Mouse (Mus musculus) midbrain, embryonic 11.5 days (tissue): ENCODE data around the gene Eya2. TPM values are rescaled to one million over a fixed set of nuclear protein-coding genes. Genes with fewer than 3 reads are reported as not detected.

Experiments
- ATAC-seq: fragments of 200-750 bp; cut with Nextera tagmentation; 2 replicates; pipeline ENCODE4 v1.8.0; 2017; ENCODE audit warnings: moderate TSS enrichment, moderate library complexity; ENCODE audit not compliant: low FRiP score
- DNase-seq: peaks from one replicate; pipeline ENCODE4 v3.0.0; 2015; ENCODE audit warnings: low spot score; ENCODE audit errors: missing footprints
- H3K27ac ChIP-seq: fragments of 300-500 bp; sonication (generic); 2 replicates; pipeline ENCODE4 v1.5.1; 2014; ENCODE audit warnings: low read depth, low read length
- H3K27me3 ChIP-seq: fragments of 300-500 bp; sonication (generic); 2 replicates; pipeline ENCODE4 v1.6.1; 2014; ENCODE audit warnings: mild to moderate bottlenecking, low read length, moderate library complexity, mixed read lengths; ENCODE audit not compliant: control insufficient read depth, insufficient read depth
- H3K36me3 ChIP-seq: fragments of 300-500 bp; sonication (generic); 2 replicates; pipeline ENCODE4 v1.6.1; 2014; ENCODE audit warnings: mild to moderate bottlenecking, low read length, moderate library complexity, mixed read lengths; ENCODE audit not compliant: control insufficient read depth, insufficient read depth
- H3K4me1 ChIP-seq: fragments of 300-500 bp; sonication (generic); 2 replicates; pipeline ENCODE4 v1.6.1; 2014; ENCODE audit warnings: low read length; ENCODE audit not compliant: control insufficient read depth, insufficient read depth
- H3K4me2 ChIP-seq: fragments of 300-500 bp; sonication (generic); 2 replicates; pipeline ENCODE4 v1.6.1; 2014; ENCODE audit warnings: mild to moderate bottlenecking, moderate library complexity
- H3K4me3 ChIP-seq: fragments of 300-500 bp; sonication (generic); 2 replicates; pipeline ENCODE4 v1.5.1; 2014; ENCODE audit warnings: low read depth, low read length
- H3K9ac ChIP-seq: fragments of 300-500 bp; sonication (generic); 2 replicates; pipeline ENCODE4 v1.6.1; 2014; ENCODE audit warnings: low read length
- H3K9me3 ChIP-seq: fragments of 300-500 bp; sonication (generic); 2 replicates; pipeline ENCODE4 v1.6.1; 2016; ENCODE audit warnings: low read length; ENCODE audit not compliant: control insufficient read depth
- WGBS: fragments of 180-500 bp; shearing (Covaris S2); extraction: QIAGEN DNeasy Blood & Tissue Kit; methylation state at CpG from one replicate; pipeline ENCODE4 v1.1.7; 2014; 5-methylcytosine and 5-hydroxymethylcytosine counted together
- polyA plus RNA-seq: library from polyadenylated mRNA; unstranded; fragments of >200 nt; fragmentation: Nextera tagmentation; extraction: Ambion mirVana; gene quantifications from 2 replicates; pipeline ENCODE4 v1.2.1, GENCODE M21; 2014

Gene Eya2
- polyA plus RNA-seq, 1 experiment from 2014 or later: 6.9 TPM

- WGBS: 15% methylated on average over 5 of the region's 5 CpGs
- Histone ChIP-seq H3K9ac (no peak overlapping the region), H3K9me3 (no peaks in the 10 kb centered on the region), H3K4me3 (no peak overlapping the region), H3K36me3 (no peaks in the 10 kb centered on the region), H3K27me3 (no peaks in the 10 kb centered on the region), H3K4me1 (peaks cover 14% of the 10 kb centered on the region), H3K27ac (no peak overlapping the region), H3K4me2 (no peak overlapping the region)
- peak; percentile 92 for DNase-seq
- peak; percentile 62 for ATAC-seq
These were observed 163.7 kb downstream of the Eya2 start for GRCm38 (mm10) chr2:165758534-165758933.

- no peaks in the 10 kb centered on the region for H3K27me3 ChIP-seq
- H3K9me3 ChIP-seq: no peaks in the 10 kb centered on the region
- no peak overlapping the region for H3K4me2 ChIP-seq
- H3K4me3 ChIP-seq: no peak overlapping the region
- no peak for ATAC-seq
- 86% methylated on average over 13 of the region's 13 CpGs for WGBS
- H3K36me3 ChIP-seq: no peaks in the 10 kb centered on the region
- peaks cover 14% of the 10 kb centered on the region for H3K4me1 ChIP-seq
- no peak overlapping the region for H3K27ac ChIP-seq
- no peak overlapping the region for H3K9ac ChIP-seq
- no peak for DNase-seq
These were observed 164.7 kb downstream of the Eya2 start for GRCm38 (mm10) chr2:165759421-165759985.

- Histone ChIP-seq H3K9me3 (no peaks in the 10 kb centered on the region), H3K4me1 (no peaks in the 10 kb centered on the region), H3K9ac (no peak overlapping the region), H3K36me3 (no peaks in the 10 kb centered on the region), H3K4me3 (no peak overlapping the region), H3K27me3 (no peaks in the 10 kb centered on the region), H3K27ac (peak overlapping the region; percentile 35; the same call in 1 of the 2 replicates), H3K4me2 (no peak overlapping the region)
- 63% methylated on average over 10 of the region's 11 CpGs for WGBS
- DNase-seq (no peak), ATAC-seq (peak; percentile 14; the same call in 1 of the 2 replicates)
These were observed 174.1 kb downstream of the Eya2 start for GRCm38 (mm10) chr2:165768805-165769358.

- no peak overlapping the region for H3K4me2 ChIP-seq
- no peaks in the 10 kb centered on the region for H3K27me3 ChIP-seq
- H3K9ac ChIP-seq: no peak overlapping the region
- no peaks in the 10 kb centered on the region for H3K4me1 ChIP-seq
- no peaks in the 10 kb centered on the region for H3K9me3 ChIP-seq
- H3K4me3 ChIP-seq: no peak overlapping the region
- H3K36me3 ChIP-seq: no peaks in the 10 kb centered on the region
- DNase-seq (no peak), ATAC-seq (peak; percentile 67)
- no peak overlapping the region; the same call in 1 of the 2 replicates for H3K27ac ChIP-seq
- WGBS: 38% methylated on average over 8 of the region's 10 CpGs
These were observed 174.6 kb downstream of the Eya2 start for GRCm38 (mm10) chr2:165769375-165769948.

- Histone ChIP-seq H3K9me3 (no peaks in the 10 kb centered on the region), H3K27ac (no peak overlapping the region), H3K4me1 (peaks cover 4% of the 10 kb centered on the region; the same call in 1 of the 2 replicates), H3K36me3 (no peaks in the 10 kb centered on the region), H3K9ac (no peak overlapping the region), H3K27me3 (no peaks in the 10 kb centered on the region), H3K4me3 (no peak overlapping the region), H3K4me2 (no peak overlapping the region)
- WGBS: 34% methylated on average over 6 of the region's 6 CpGs
- ATAC-seq: peak; percentile 71
- peak; percentile 98 for DNase-seq
These were observed 184.1 kb downstream of the Eya2 start for GRCm38 (mm10) chr2:165778927-165779326.

GRCm38 (mm10) chr2:165782324-165782723 is 187.5 kb downstream of the Eya2 start:
- H3K4me3 ChIP-seq: no peak overlapping the region
- peaks cover 4% of the 10 kb centered on the region; the same call in 1 of the 2 replicates for H3K4me1 ChIP-seq
- H3K27me3 ChIP-seq: no peaks in the 10 kb centered on the region
- peaks cover 8% of the 10 kb centered on the region for H3K36me3 ChIP-seq
- H3K9me3 ChIP-seq: no peaks in the 10 kb centered on the region
- no peak overlapping the region for H3K4me2 ChIP-seq
- no peak overlapping the region for H3K27ac ChIP-seq
- H3K9ac ChIP-seq: no peak overlapping the region
- 33% methylated on average over 5 of the region's 5 CpGs for WGBS
- ATAC-seq (no peak), DNase-seq (peak; percentile 99)

GRCm38 (mm10) chr2:165785312-165786036 is 190.6 kb downstream of the Eya2 start:
- Histone ChIP-seq H3K4me1 (no peaks in the 10 kb centered on the region), H3K27ac (no peak overlapping the region), H3K36me3 (peaks cover 15% of the 10 kb centered on the region), H3K9me3 (no peaks in the 10 kb centered on the region), H3K27me3 (no peaks in the 10 kb centered on the region), H3K9ac (no peak overlapping the region), H3K4me2 (no peak overlapping the region), H3K4me3 (no peak overlapping the region)
- WGBS: 89% methylated on average over 20 of the region's 20 CpGs
- no peak for DNase-seq
- no peak for ATAC-seq

- no peak overlapping the region for H3K4me2 ChIP-seq
- WGBS: 85% methylated on average over 1 of the region's 1 CpGs
- no peak overlapping the region for H3K9ac ChIP-seq
- no peaks in the 10 kb centered on the region for H3K9me3 ChIP-seq
- H3K27me3 ChIP-seq: no peaks in the 10 kb centered on the region
- ATAC-seq (no peak), DNase-seq (no peak)
- peaks cover 6% of the 10 kb centered on the region; the same call in 1 of the 2 replicates for H3K4me1 ChIP-seq
- H3K36me3 ChIP-seq: peaks cover 15% of the 10 kb centered on the region
- H3K4me3 ChIP-seq: no peak overlapping the region
- H3K27ac ChIP-seq: no peak overlapping the region
These were observed 191.6 kb downstream of the Eya2 start for GRCm38 (mm10) chr2:165786467-165786866.

GRCm38 (mm10) chr2:165788005-165788404 is 193.2 kb downstream of the Eya2 start:
- Histone ChIP-seq H3K27ac (no peak overlapping the region), H3K27me3 (no peaks in the 10 kb centered on the region), H3K4me3 (no peak overlapping the region), H3K4me2 (no peak overlapping the region), H3K9ac (no peak overlapping the region), H3K4me1 (peaks cover 6% of the 10 kb centered on the region; the same call in 1 of the 2 replicates), H3K9me3 (no peaks in the 10 kb centered on the region), H3K36me3 (peaks cover 21% of the 10 kb centered on the region)
- ATAC-seq (no peak), DNase-seq (no peak)
- WGBS: 78% methylated on average over 11 of the region's 11 CpGs
